Mouse (Mus musculus) G1E (cell line): ENCODE results near the gene Clcn2. TPM values are rescaled to one million over a fixed set of nuclear protein-coding genes. Genes with fewer than 3 reads are reported as not detected.
A peak's percentile ranks its signal among the peaks of the same experiment; 100 is the strongest.

Experiments
- ATAC-seq: 2 replicates; pipeline ENCODE4 v1.8.0; 2016; ENCODE audit warnings: mild to moderate bottlenecking; ENCODE audit not compliant: insufficient number of reproducible peaks, poor library complexity, low FRiP score, severe bottlenecking; ENCODE audit errors: extremely low read depth
- DNase-seq: peaks from one replicate; pipeline ENCODE4 v3.0.0; 2012; ENCODE audit warnings: low spot score
- H3K27me3 ChIP-seq: 2 replicates; pipeline ENCODE4 v1.6.1; 2012; ENCODE audit warnings: mild to moderate bottlenecking, low read length, inconsistent platforms; ENCODE audit not compliant: insufficient read depth
- H3K36me3 ChIP-seq: replicated peaks from 2 replicates; pipeline ENCODE3; 2012; ENCODE audit warnings: mild to moderate bottlenecking, inconsistent platforms
- H3K4me1 ChIP-seq: 2 replicates; pipeline ENCODE4 v1.6.1; 2012; ENCODE audit warnings: low read depth, low read length, inconsistent platforms, mixed read lengths; ENCODE audit not compliant: insufficient read depth
- H3K4me3 ChIP-seq: 2 replicates; pipeline ENCODE4 v1.5.1; 2012; ENCODE audit warnings: low read depth, mild to moderate bottlenecking, inconsistent platforms, low read length, moderate library complexity, mixed read lengths
- H3K9me3 ChIP-seq: replicated peaks from 2 replicates; pipeline ENCODE4 v1.6.1; 2012; ENCODE audit warnings: inconsistent platforms
- CTCF ChIP-seq: IDR thresholded peaks from 2 replicates; pipeline ENCODE4 v1.5.1; 2012; ENCODE audit warnings: low read depth, low read length, inconsistent platforms, mixed read lengths
- GATA1 ChIP-seq: IDR thresholded peaks from 2 replicates; pipeline ENCODE4 v1.6.1; 2012; ENCODE audit warnings: borderline replicate concordance, low read length, inconsistent platforms, mixed read lengths
- GATA2 ChIP-seq: IDR thresholded peaks from 2 replicates; pipeline ENCODE4 v1.6.1; 2012; ENCODE audit warnings: low read depth, low read length, inconsistent platforms, borderline replicate concordance
- POLR2AphosphoS5 ChIP-seq: IDR thresholded peaks from 2 replicates; pipeline ENCODE4 v1.6.1; 2012; ENCODE audit warnings: low read depth, low read length, inconsistent platforms; ENCODE audit not compliant: insufficient replicate concordance
- TAL1 ChIP-seq: conservative IDR thresholded peaks from 2 replicates; pipeline ENCODE4 v1.6.1; 2012; ENCODE audit warnings: low read depth, low read length, inconsistent platforms, mixed read lengths
- polyA plus RNA-seq: library from polyadenylated mRNA; stranded (reverse); fragments of >175 nt; gene quantifications from 2 replicates; pipeline ENCODE4 v1.2.3, GENCODE M21; 2012
- total RNA-seq, 2 experiments: library from RNA; stranded (forward) in 1 of 2; stranded (reverse) in 1 of 2; fragments of 200-1000 nt in 1 of 2; fragments of >200 nt in 1 of 2; fragmentation: Nextera tagmentation in 1 of 2; gene quantifications; 2 replicates each; pipeline ENCODE4 v1.2.3; 2014 to 2017

Clcn2 gene
- total and polyA plus RNA-seq, 3 experiments: 16.4 to 55.5 (median 25.8) TPM

DNA sequence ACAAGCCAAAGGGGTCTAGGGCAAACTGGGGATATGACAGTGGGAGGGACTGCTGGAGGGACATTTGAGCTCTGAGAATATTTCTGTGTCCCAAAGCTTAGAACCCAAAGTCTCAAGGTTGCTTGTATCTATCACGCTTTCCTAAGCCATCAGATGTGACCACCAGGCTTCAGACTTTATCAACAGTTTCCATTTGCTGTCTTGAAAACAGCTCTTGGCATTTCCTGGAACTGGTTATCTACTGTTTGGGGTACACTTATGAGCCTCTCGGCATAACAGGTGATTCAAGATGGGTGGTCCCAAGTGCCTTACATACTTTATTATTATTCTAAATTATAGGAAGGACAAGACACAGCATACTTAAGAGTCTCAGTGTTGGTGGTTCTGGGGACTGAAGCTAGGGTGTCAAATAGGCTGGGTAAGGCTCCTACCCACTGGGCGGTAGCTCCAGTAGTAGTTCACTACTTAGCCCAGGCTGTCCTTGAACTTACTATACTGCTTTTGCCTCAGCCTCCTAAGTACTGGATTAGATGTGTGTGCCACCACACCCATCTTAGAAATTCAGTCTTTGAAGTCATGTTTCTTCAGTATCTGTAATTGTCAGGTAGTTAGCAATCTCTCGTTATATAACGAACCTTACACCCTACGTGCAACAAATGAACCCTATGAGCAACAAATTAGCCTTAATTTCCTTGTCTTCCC is 13.7 kb downstream of the Clcn2 start:
- H3K27me3 ChIP-seq: no peaks in the 10 kb centered on the region
- TF ChIP-seq TAL1 (peak; percentile 62), GATA1 (no peak)
- H3K4me1 ChIP-seq: peaks cover 83% of the 10 kb centered on the region
- peak; percentile 26 for DNase-seq
- peak overlapping the region; percentile 62; the same call in 1 of the 2 replicates for H3K4me3 ChIP-seq
- H3K36me3 ChIP-seq: peaks cover 82% of the 10 kb centered on the region
- no peak for ATAC-seq
- H3K9me3 ChIP-seq: no peaks in the 10 kb centered on the region

DNA sequence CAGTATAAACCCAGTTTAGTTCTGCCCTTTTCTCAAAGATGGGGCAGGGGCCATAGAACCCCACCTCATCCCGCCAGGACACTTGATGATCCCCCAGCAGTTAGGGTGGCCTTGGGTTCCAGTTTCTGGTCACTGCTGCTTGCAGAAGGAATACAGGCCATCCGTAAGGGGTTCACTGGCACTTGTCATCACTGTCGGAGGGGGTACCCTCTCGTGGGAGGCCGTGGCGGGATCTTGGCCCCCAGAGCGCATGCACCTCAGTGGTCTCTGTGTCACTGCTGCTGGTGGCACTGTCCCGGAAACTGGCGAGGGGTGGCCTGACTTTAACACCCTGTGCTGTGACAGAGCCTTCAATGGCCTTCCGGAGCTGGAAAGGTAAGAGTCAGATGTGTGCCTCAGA is 14.5 kb downstream of the Clcn2 start:
- Histone ChIP-seq H3K27me3 (no peaks in the 10 kb centered on the region), H3K4me1 (peaks cover 75% of the 10 kb centered on the region), H3K9me3 (no peaks in the 10 kb centered on the region), H3K4me3 (peak overlapping the region; percentile 62; the same call in 1 of the 2 replicates), H3K36me3 (peaks cover 82% of the 10 kb centered on the region)
- DNase-seq: no peak
- no peak for TF ChIP-seq GATA1
- TF ChIP-seq CTCF: no peak
- no peak for TF ChIP-seq TAL1
- no peak for ATAC-seq

- H3K27me3 ChIP-seq: no peaks in the 10 kb centered on the region
- peaks cover 78% of the 10 kb centered on the region for H3K36me3 ChIP-seq
- peaks cover 70% of the 10 kb centered on the region for H3K4me1 ChIP-seq
- TF ChIP-seq GATA2: no peak
- peak; percentile 83 for TF ChIP-seq CTCF
- peak; percentile 56 for ATAC-seq
- no peaks in the 10 kb centered on the region for H3K9me3 ChIP-seq
- peak; percentile 79 for DNase-seq
- H3K4me3 ChIP-seq: peak overlapping the region; percentile 42; the same call in 1 of the 2 replicates
Measured at GRCm38 (mm10) chr16:20702522-20702893, 15.0 kb downstream of the Clcn2 start.

DNA sequence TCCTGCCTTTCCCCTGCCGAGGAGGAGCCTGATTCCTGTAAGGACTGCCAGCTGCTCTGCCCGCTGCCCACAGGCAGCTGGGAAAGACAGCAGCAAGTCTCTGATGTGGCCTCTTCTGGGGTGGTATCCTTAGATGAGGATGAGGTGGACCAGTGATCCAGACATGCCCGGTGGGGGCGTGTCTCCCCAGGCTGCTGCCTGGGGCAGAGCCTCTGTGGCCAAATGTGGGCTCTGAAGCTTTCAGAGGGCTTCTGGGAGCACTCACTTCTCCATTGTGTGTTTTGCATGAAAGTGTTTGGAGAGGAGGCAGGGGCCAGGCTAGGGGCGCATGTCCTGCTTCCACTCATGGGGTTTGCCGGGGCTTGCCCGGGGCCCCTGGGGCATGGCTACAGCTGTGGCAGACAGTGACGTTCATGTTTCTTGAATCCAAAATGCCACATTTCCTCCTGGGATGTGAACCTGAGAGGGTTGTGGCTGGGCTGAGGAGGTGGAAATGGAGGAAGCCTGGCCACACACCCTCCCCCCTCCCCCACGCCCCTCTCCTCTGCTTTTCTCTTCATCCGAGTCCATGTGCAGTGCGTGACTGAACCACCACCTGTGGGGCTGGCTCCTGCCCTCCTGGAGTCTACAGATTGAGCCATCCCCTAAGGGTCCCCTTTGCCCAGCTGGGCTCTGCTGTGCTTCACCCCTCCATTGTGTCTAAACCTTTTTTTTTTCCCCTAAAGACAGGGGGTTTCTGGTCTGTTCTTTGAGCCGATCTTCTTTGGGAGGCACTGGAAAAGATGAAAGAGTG is 15.6 kb downstream of the Clcn2 start:
- Histone ChIP-seq H3K27me3 (no peaks in the 10 kb centered on the region), H3K4me1 (peaks cover 64% of the 10 kb centered on the region), H3K36me3 (peaks cover 72% of the 10 kb centered on the region), H3K4me3 (peak overlapping the region; percentile 42; the same call in 1 of the 2 replicates), H3K9me3 (no peaks in the 10 kb centered on the region)
- TF ChIP-seq TAL1 (no peak), GATA2 (no peak), POLR2AphosphoS5 (no peak), GATA1 (no peak)
- no peak for ATAC-seq
- DNase-seq: no peak

DNA sequence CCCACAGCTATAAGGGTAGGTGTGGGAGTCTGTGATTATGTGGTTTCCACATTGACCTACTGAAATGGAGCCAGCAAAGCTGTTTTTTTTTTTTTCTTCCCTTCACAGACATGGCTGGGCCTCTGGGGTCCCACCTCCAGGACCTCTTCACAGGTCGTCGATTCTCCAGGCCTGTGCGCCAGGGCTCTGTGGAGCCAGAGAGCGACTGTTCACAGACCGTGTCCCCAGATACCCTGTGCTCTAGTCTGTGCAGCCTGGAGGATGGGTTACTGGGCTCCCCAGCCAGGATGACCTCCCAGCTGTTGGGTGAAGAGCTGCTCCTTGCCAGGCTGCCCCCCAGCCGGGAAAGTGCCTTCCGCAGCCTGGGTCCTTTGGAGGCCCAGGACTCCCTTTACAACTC is 16.2 kb downstream of the Clcn2 start:
- DNase-seq: no peak
- peak overlapping the region; percentile 42; the same call in 1 of the 2 replicates for H3K4me3 ChIP-seq
- peaks cover 68% of the 10 kb centered on the region for H3K36me3 ChIP-seq
- no peaks in the 10 kb centered on the region for H3K27me3 ChIP-seq
- H3K9me3 ChIP-seq: no peaks in the 10 kb centered on the region
- TF ChIP-seq TAL1 (no peak), GATA1 (no peak), CTCF (no peak), GATA2 (no peak), POLR2AphosphoS5 (no peak)
- no peak for ATAC-seq
- H3K4me1 ChIP-seq: peaks cover 58% of the 10 kb centered on the region

DNA sequence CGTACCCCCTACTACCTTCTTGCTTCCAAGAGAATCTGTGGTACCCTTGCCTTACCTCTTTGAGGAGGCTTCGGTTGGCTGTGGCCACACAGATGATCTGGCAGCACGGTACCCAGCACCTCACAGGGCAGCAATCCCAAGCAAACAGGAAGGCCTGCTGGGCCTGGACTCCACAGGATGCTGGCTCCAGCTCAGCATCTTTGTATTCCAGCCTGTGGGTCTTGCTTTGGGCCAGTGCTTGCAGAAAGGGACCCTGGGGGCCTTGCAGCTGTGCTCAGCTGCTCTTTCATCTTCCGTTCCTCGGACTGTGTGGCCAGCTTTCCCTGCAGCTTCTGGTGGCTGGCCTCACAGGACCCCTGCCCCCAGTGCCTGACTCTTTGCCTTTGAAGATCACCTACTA is 17.5 kb downstream of the Clcn2 start:
- TF ChIP-seq CTCF (no peak), TAL1 (no peak), GATA2 (no peak), GATA1 (no peak), POLR2AphosphoS5 (no peak)

DNA sequence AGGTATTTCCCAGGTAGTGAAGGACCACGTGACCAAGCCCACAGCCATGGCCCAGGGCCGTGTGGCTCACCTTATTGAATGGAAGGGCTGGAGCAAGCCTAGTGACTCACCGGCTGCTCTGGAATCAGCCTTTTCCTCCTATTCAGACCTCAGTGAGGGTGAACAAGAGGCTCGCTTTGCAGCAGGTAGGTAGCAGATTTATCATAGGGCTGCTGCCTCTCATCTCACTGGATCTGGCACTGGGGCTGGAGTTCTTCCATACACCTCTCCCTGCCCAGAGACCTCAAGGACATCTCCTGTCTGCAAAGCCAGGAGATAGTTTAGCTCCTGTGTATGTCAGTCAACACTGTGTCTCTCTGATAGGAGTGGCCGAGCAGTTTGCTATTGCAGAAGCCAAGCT is 18.3 kb downstream of the Clcn2 start:
- peaks cover 64% of the 10 kb centered on the region for H3K36me3 ChIP-seq
- ATAC-seq (no peak), DNase-seq (no peak)
- no peaks in the 10 kb centered on the region for H3K27me3 ChIP-seq
- TF ChIP-seq CTCF: no peak
- no peak for TF ChIP-seq GATA2
- TF ChIP-seq POLR2AphosphoS5: no peak
- no peak for TF ChIP-seq TAL1
- TF ChIP-seq GATA1: no peak
- no peaks in the 10 kb centered on the region for H3K9me3 ChIP-seq
- peaks cover 55% of the 10 kb centered on the region for H3K4me1 ChIP-seq
- H3K4me3 ChIP-seq: no peak overlapping the region

More for the DNA sequence above, 17.5 kb downstream of the Clcn2 start:
- DNase-seq: no peak
- ATAC-seq: no peak
- H3K9me3 ChIP-seq: no peaks in the 10 kb centered on the region
- peaks cover 55% of the 10 kb centered on the region for H3K4me1 ChIP-seq
- H3K4me3 ChIP-seq: no peak overlapping the region
- H3K27me3 ChIP-seq: no peaks in the 10 kb centered on the region
- peaks cover 67% of the 10 kb centered on the region for H3K36me3 ChIP-seq
